Mouse (Mus musculus) MEL (cell line): ENCODE measurements at regions not wholly inside any gene's neighbourhood (a gene's known extent, or its start where the extent isn't known, plus 50 kb on each side); places are given as distances from the start of the nearest gene placed in this dataset.

ENCODE experiments used
- DNase-seq: peaks from one replicate; pipeline ENCODE4 v3.0.0; 2011; ENCODE audit warnings: low read depth, low spot score
- H3K27ac ChIP-seq: 2 replicates; pipeline ENCODE4 v1.5.1; 2012; ENCODE audit warnings: low read depth, mild to moderate bottlenecking, control low read depth, low read length, moderate library complexity; ENCODE audit not compliant: control insufficient read depth
- H3K27me3 ChIP-seq, 2 experiments: fragments of 150-350 bp in 1 of 2; sonication (generic) in 1 of 2; 2 replicates each; pipeline ENCODE4 v1.6.1; 2012; ENCODE audit warnings: low read length in 2 of 2, mild to moderate bottlenecking in 2 of 2, improper control_type of control experiment in 1 of 2, moderate library complexity in 1 of 2; ENCODE audit not compliant: insufficient read depth in 2 of 2, control insufficient read depth in 1 of 2
- H3K36me3 ChIP-seq, 2 experiments: 2 replicates each; pipeline ENCODE4 v1.6.1; 2012 to 2014; ENCODE audit warnings: low read length in 2 of 2, improper control_type of control experiment in 1 of 2, inconsistent platforms in 1 of 2, mild to moderate bottlenecking in 1 of 2; ENCODE audit not compliant: insufficient read depth in 2 of 2, control insufficient read depth in 1 of 2
- H3K4me1 ChIP-seq, 2 experiments: fragments of 150-350 bp in 1 of 2; sonication (generic) in 1 of 2; 2 replicates each; pipeline ENCODE4 v1.6.1; 2012; ENCODE audit warnings: low read length in 2 of 2, improper control_type of control experiment in 1 of 2, mild to moderate bottlenecking in 1 of 2; ENCODE audit not compliant: insufficient read depth in 2 of 2, control insufficient read depth in 1 of 2
- H3K4me3 ChIP-seq, 2 experiments: fragments of 150-350 bp in 1 of 2; sonication (generic) in 1 of 2; 2 replicates each; pipeline ENCODE4 v1.5.1; 2012; ENCODE audit warnings: low read depth in 2 of 2, low read length in 2 of 2, mild to moderate bottlenecking in 2 of 2, moderate library complexity in 2 of 2, control low read depth in 1 of 2, improper control_type of control experiment in 1 of 2; ENCODE audit not compliant: control insufficient read depth in 1 of 2, insufficient read depth in 1 of 2
- H3K79me2 ChIP-seq: 2 replicates; pipeline ENCODE4 v1.6.1; 2012; ENCODE audit warnings: mild to moderate bottlenecking, low read length, moderate library complexity; ENCODE audit not compliant: control insufficient read depth, poor library complexity, insufficient read depth
- H3K9ac ChIP-seq: 2 replicates; pipeline ENCODE4 v1.6.1; 2012; ENCODE audit warnings: low read depth, mild to moderate bottlenecking, control low read depth, low read length, moderate library complexity; ENCODE audit not compliant: control insufficient read depth, poor library complexity, severe bottlenecking
- H3K9me3 ChIP-seq: fragments of 150-350 bp; sonication (generic); replicated peaks from 2 replicates; pipeline ENCODE4 v1.6.1; 2012; ENCODE audit warnings: mild to moderate bottlenecking, low read length, improper control_type of control experiment, moderate library complexity; ENCODE audit not compliant: insufficient read depth
- BHLHE40 ChIP-seq: IDR thresholded peaks from 2 replicates; pipeline ENCODE4 v1.6.1; 2012; ENCODE audit warnings: low read depth, mild to moderate bottlenecking, inconsistent platforms, low read length, improper control_type of control experiment, borderline replicate concordance
- CHD2 ChIP-seq: IDR thresholded peaks from 2 replicates; pipeline ENCODE4 v1.6.1; 2011; ENCODE audit warnings: low read length, improper control_type of control experiment
- CTCF ChIP-seq, 3 experiments: IDR thresholded peaks in 2 of 3; conservative IDR thresholded peaks in 1 of 3; 2 replicates each; pipeline ENCODE4 v1.5.1; 2011 to 2012; ENCODE audit warnings: low read length in 3 of 3, low read depth in 2 of 3, mild to moderate bottlenecking in 2 of 3, improper control_type of control experiment in 1 of 3, inconsistent platforms in 1 of 3, mixed read lengths in 1 of 3, moderate library complexity in 1 of 3; ENCODE audit not compliant: control insufficient read depth in 1 of 3, insufficient read depth in 1 of 3, poor library complexity in 1 of 3, severe bottlenecking in 1 of 3
- ELF1 ChIP-seq: IDR thresholded peaks from 2 replicates; pipeline ENCODE4 v1.6.1; 2014; ENCODE audit warnings: low read depth, mild to moderate bottlenecking, inconsistent platforms, low read length, improper control_type of control experiment, moderate library complexity
- EP300 ChIP-seq, 2 experiments: IDR thresholded peaks; 2 replicates each; pipeline ENCODE4 v1.6.1; 2011; ENCODE audit warnings: improper control_type of control experiment in 2 of 2, low read length in 2 of 2, low read depth in 1 of 2, mild to moderate bottlenecking in 1 of 2
- ETS1 ChIP-seq: IDR thresholded peaks from 2 replicates; pipeline ENCODE4 v1.6.1; 2012; ENCODE audit warnings: low read depth, mild to moderate bottlenecking, inconsistent platforms, low read length, improper control_type of control experiment, moderate library complexity
- GABPA ChIP-seq: IDR thresholded peaks from 2 replicates; pipeline ENCODE4 v1.6.1; 2012; ENCODE audit warnings: low read depth, mild to moderate bottlenecking, inconsistent platforms, low read length, improper control_type of control experiment, moderate library complexity
- HCFC1 ChIP-seq: IDR thresholded peaks from 2 replicates; pipeline ENCODE4 v1.6.1; 2012; ENCODE audit warnings: low read depth, mild to moderate bottlenecking, inconsistent platforms, low read length, improper control_type of control experiment, moderate library complexity
- JUND ChIP-seq: IDR thresholded peaks from 2 replicates; pipeline ENCODE4 v1.6.1; 2011; ENCODE audit warnings: low read depth, mild to moderate bottlenecking, improper control_type of control experiment, low read length
- KAT2A ChIP-seq: conservative IDR thresholded peaks from 2 replicates; pipeline ENCODE4 v1.6.1; 2012; ENCODE audit warnings: low read depth, low read length, improper control_type of control experiment, inconsistent platforms
- MAFK ChIP-seq: IDR thresholded peaks from 2 replicates; pipeline ENCODE4 v1.6.1; 2011; ENCODE audit warnings: low read depth, mild to moderate bottlenecking, low read length, improper control_type of control experiment, borderline replicate concordance
- MAX ChIP-seq: IDR thresholded peaks from 2 replicates; pipeline ENCODE4 v1.6.1; 2011; ENCODE audit warnings: low read length, improper control_type of control experiment
- MAZ ChIP-seq: IDR thresholded peaks from 2 replicates; pipeline ENCODE4 v1.6.1; 2012; ENCODE audit warnings: low read depth, mild to moderate bottlenecking, inconsistent platforms, low read length, improper control_type of control experiment
- MEF2A ChIP-seq: IDR thresholded peaks from 2 replicates; pipeline ENCODE4 v1.6.1; 2014; ENCODE audit warnings: low read depth, mild to moderate bottlenecking, inconsistent platforms, low read length, improper control_type of control experiment; ENCODE audit not compliant: poor library complexity, insufficient replicate concordance, severe bottlenecking; ENCODE audit errors: extremely low read depth
- MXI1 ChIP-seq: IDR thresholded peaks from 2 replicates; pipeline ENCODE4 v1.6.1; 2011; ENCODE audit warnings: mild to moderate bottlenecking, low read depth, low read length, improper control_type of control experiment
- MYB ChIP-seq: IDR thresholded peaks from 2 replicates; pipeline ENCODE4 v1.6.1; 2011; ENCODE audit warnings: mild to moderate bottlenecking, low read depth, low read length, improper control_type of control experiment
- NELFE ChIP-seq: IDR thresholded peaks from 2 replicates; pipeline ENCODE4 v1.6.1; 2011; ENCODE audit warnings: low read depth, low read length, improper control_type of control experiment
- POLR2A ChIP-seq, 2 experiments: IDR thresholded peaks; 2 replicates each; pipeline ENCODE4 v1.6.1; 2011 to 2012; ENCODE audit warnings: low read length in 2 of 2, mild to moderate bottlenecking in 2 of 2, control low read depth in 1 of 2, improper control_type of control experiment in 1 of 2, low read depth in 1 of 2, moderate library complexity in 1 of 2; ENCODE audit not compliant: control insufficient read depth in 1 of 2, insufficient read depth in 1 of 2, poor library complexity in 1 of 2
- RCOR1 ChIP-seq: IDR thresholded peaks from 2 replicates; pipeline ENCODE4 v1.6.1; 2012; ENCODE audit warnings: low read depth, mild to moderate bottlenecking, inconsistent platforms, low read length, improper control_type of control experiment
- SIN3A ChIP-seq: IDR thresholded peaks from 2 replicates; pipeline ENCODE4 v1.6.1; 2012; ENCODE audit warnings: low read length, improper control_type of control experiment, inconsistent platforms
- TBP ChIP-seq: IDR thresholded peaks from 2 replicates; pipeline ENCODE4 v1.8.0; 2011; ENCODE audit warnings: low read depth, low read length, improper control_type of control experiment
- UBTF ChIP-seq: IDR thresholded peaks from 2 replicates; pipeline ENCODE4 v1.6.1; 2012; ENCODE audit warnings: low read depth, mild to moderate bottlenecking, inconsistent platforms, low read length, improper control_type of control experiment, moderate library complexity, borderline replicate concordance; ENCODE audit not compliant: insufficient read depth
- USF1 ChIP-seq: IDR thresholded peaks from 2 replicates; pipeline ENCODE4 v1.6.1; 2014; ENCODE audit warnings: low read depth, mild to moderate bottlenecking, inconsistent platforms, low read length, improper control_type of control experiment, moderate library complexity
- USF2 ChIP-seq, 2 experiments: IDR thresholded peaks; 2 replicates each; pipeline ENCODE4 v1.6.1; 2011 to 2012; ENCODE audit warnings: improper control_type of control experiment in 2 of 2, low read length in 2 of 2, borderline replicate concordance in 1 of 2, inconsistent platforms in 1 of 2, low read depth in 1 of 2, mild to moderate bottlenecking in 1 of 2; ENCODE audit not compliant: insufficient read depth in 1 of 2
- ZMIZ1 ChIP-seq: IDR thresholded peaks from 2 replicates; pipeline ENCODE4 v1.6.1; 2012; ENCODE audit warnings: low read depth, mild to moderate bottlenecking, inconsistent platforms, low read length, improper control_type of control experiment, moderate library complexity
- ZNF384 ChIP-seq: IDR thresholded peaks from 2 replicates; pipeline ENCODE4 v1.6.1; 2012; ENCODE audit warnings: low read depth, mild to moderate bottlenecking, inconsistent platforms, low read length, improper control_type of control experiment

DNA sequence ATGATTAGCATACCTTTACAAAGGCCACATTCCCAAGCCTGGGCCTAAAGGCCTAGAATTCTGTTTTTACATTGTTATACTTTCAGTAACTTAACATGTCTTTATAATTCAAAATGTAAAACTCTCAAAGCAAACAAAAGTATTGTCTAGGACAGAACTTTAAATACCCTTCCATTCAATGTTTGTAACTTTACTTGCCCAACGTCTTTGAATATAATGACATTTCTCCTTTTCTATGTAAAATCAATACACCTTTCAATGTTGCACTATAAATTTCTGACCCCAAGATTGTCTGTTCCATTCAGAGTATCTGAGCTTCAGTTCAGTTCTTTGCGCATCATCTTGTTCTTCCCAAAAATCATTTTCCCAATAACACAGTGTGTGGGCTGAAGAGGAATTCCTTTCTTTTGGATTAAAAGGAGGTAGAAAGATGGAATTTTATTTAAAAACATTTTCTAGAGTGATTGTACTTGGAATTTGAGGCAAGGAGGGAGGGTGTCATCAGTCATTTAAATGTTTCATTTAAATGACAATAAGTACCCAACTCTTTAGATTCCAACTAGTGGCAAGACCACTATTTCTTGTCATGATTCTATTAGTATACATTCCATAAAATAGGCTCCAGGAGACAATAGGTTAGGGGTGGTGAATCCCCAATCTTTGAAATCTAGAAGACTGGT, 748.9 kb downstream of the Cypt12 start:
- Histone ChIP-seq H3K36me3 (no peaks in the 10 kb centered on the region), H3K4me1 (no peaks in the 10 kb centered on the region), H3K27me3 (no peaks in the 10 kb centered on the region), H3K4me3 (no peak overlapping the region), H3K27ac (no peak overlapping the region), H3K9me3 (no peaks in the 10 kb centered on the region), H3K9ac (no peak overlapping the region), H3K79me2 (no peaks in the 10 kb centered on the region)
- no peak for TF ChIP-seq SIN3A
- no peak for TF ChIP-seq UBTF
- no peak for TF ChIP-seq MAFK
- no peak for TF ChIP-seq ZNF384
- no peak for TF ChIP-seq ZMIZ1
- DNase-seq: no peak

DNA sequence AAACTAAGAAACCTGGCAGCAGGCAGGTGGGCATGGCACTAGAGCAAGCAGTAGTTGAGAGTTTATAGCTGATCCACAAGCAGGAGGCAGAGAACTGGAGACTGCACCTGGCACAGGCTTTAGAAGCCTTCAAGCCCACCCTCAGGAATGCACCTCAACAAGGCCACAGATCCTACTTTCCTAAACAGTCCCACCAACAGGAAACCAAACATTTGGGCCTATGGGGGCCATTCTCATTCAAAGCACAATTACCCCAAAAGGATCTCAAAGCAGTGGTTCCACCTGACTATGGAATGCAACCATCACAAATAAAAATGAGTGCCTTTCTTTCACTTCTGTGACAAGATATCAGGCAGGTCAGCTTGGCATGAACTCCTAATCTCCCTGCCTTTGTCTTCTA, 749.9 kb downstream of the Cypt12 start:
- no peak overlapping the region for H3K4me3 ChIP-seq
- H3K27me3 ChIP-seq: no peaks in the 10 kb centered on the region
- no peak overlapping the region for H3K27ac ChIP-seq
- H3K36me3 ChIP-seq: no peaks in the 10 kb centered on the region
- H3K4me1 ChIP-seq: no peaks in the 10 kb centered on the region
- H3K9ac ChIP-seq: no peak overlapping the region
- no peaks in the 10 kb centered on the region for H3K9me3 ChIP-seq
- no peaks in the 10 kb centered on the region for H3K79me2 ChIP-seq
- no peak for DNase-seq
- TF ChIP-seq SIN3A: no peak
- TF ChIP-seq RCOR1: no peak
- TF ChIP-seq TBP: no peak
- TF ChIP-seq EP300 (IDR thresholded peaks at IDR 0.05; ENCODE audit: low read depth in 1 of 2, low read length in 2 of 2): no peak
- TF ChIP-seq KAT2A: no peak
- TF ChIP-seq MEF2A: no peak
- TF ChIP-seq, all 39 proteins: peak for 0

DNA sequence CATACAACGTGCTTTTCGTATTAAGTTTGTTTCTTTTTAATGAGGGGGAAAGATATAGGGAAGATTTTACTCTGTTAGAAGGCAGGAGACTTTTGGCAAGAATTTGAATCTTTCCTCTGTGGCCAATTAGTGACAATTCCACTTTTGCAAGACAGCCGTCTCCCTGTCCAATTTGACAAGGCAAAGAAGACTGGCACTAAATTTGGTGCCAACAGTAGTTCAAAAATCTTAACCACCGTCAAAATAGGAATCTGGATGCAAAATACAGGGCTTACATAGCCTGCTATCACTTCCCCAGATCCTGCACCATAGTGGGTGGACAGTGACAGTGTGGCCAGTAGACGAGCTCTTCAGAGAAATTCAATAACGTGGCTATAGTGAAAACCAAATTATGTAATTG, 757.0 kb downstream of the Cypt12 start:
- no peak overlapping the region for H3K27ac ChIP-seq
- DNase-seq: no peak
- no peaks in the 10 kb centered on the region for H3K79me2 ChIP-seq
- H3K4me3 ChIP-seq: no peak overlapping the region
- H3K36me3 ChIP-seq: no peaks in the 10 kb centered on the region
- no peaks in the 10 kb centered on the region for H3K9me3 ChIP-seq
- H3K4me1 ChIP-seq: no peaks in the 10 kb centered on the region
- no peak overlapping the region for H3K9ac ChIP-seq
- no peaks in the 10 kb centered on the region for H3K27me3 ChIP-seq
- TF ChIP-seq HCFC1: no peak
- TF ChIP-seq USF1: no peak
- TF ChIP-seq ETS1: no peak
- TF ChIP-seq KAT2A: no peak
- no peak for TF ChIP-seq GABPA
- TF ChIP-seq JUND: no peak
- no peak for TF ChIP-seq CTCF (IDR thresholded peaks at IDR 0.05 in 2 of 3, conservative IDR thresholded peaks at IDR 0.05 in 1 of 3; ENCODE audit: control insufficient read depth in 1 of 3, insufficient read depth in 1 of 3, low read depth in 2 of 3, low read length in 3 of 3, poor library complexity in 1 of 3, severe bottlenecking in 1 of 3)
- TF ChIP-seq TBP: no peak
- no peak for TF ChIP-seq ZNF384
- TF ChIP-seq NELFE: no peak
- no peak for TF ChIP-seq CHD2
- no peak for TF ChIP-seq BHLHE40
- TF ChIP-seq POLR2A (IDR thresholded peaks at IDR 0.05; ENCODE audit: control insufficient read depth in 1 of 2, insufficient read depth in 1 of 2, low read depth in 1 of 2, low read length in 2 of 2, poor library complexity in 1 of 2): no peak
- TF ChIP-seq MAZ: no peak
- no peak for TF ChIP-seq ELF1
- TF ChIP-seq USF2 (IDR thresholded peaks at IDR 0.05; ENCODE audit: borderline replicate concordance in 1 of 2, insufficient read depth in 1 of 2, low read depth in 1 of 2, low read length in 2 of 2): no peak
- TF ChIP-seq MXI1: no peak
- TF ChIP-seq MAX: no peak
- no peak for TF ChIP-seq MYB
